Mouse (Mus musculus) hindbrain, embryonic 11.5 days (tissue): ENCODE measurements at regions not wholly inside any gene's neighbourhood (a gene's known extent, or its start where the extent isn't known, plus 50 kb on each side); places are given as distances from the start of the nearest gene placed in this dataset.

ENCODE experiments used
- ATAC-seq: fragments of 200-750 bp; cut with Nextera tagmentation; 2 replicates; pipeline ENCODE4 v1.8.0; 2017; ENCODE audit warnings: mild to moderate bottlenecking, moderate TSS enrichment, moderate library complexity; ENCODE audit not compliant: low FRiP score
- DNase-seq: peaks from one replicate; pipeline ENCODE4 v3.0.0-alpha.2; 2015; ENCODE audit warnings: low spot score
- H3K27ac ChIP-seq: fragments of 300-500 bp; sonication (generic); 2 replicates; pipeline ENCODE4 v1.5.1; 2014; ENCODE audit warnings: mild to moderate bottlenecking, low read depth, low read length
- H3K27me3 ChIP-seq: fragments of 300-500 bp; sonication (generic); 2 replicates; pipeline ENCODE4 v1.6.1; 2014; ENCODE audit warnings: mild to moderate bottlenecking, low read length, moderate library complexity, mixed read lengths; ENCODE audit not compliant: control insufficient read depth, insufficient read depth
- H3K36me3 ChIP-seq: fragments of 300-500 bp; sonication (generic); 2 replicates; pipeline ENCODE4 v1.6.1; 2014; ENCODE audit warnings: mild to moderate bottlenecking, low read length, moderate library complexity, mixed read lengths; ENCODE audit not compliant: control insufficient read depth, insufficient read depth
- H3K4me1 ChIP-seq: fragments of 300-500 bp; sonication (generic); replicated peaks from 2 replicates; pipeline ENCODE4 v1.6.1; 2014; ENCODE audit warnings: low read length, mixed read lengths; ENCODE audit not compliant: control insufficient read depth, insufficient read depth
- H3K4me2 ChIP-seq: fragments of 300-500 bp; sonication (generic); replicated peaks from 2 replicates; pipeline ENCODE4 v1.6.1; 2014; ENCODE audit warnings: mild to moderate bottlenecking, low read depth, low read length
- H3K4me3 ChIP-seq: fragments of 300-500 bp; sonication (generic); 2 replicates; pipeline ENCODE4 v1.5.1; 2014; ENCODE audit warnings: low read depth, low read length
- H3K9ac ChIP-seq: fragments of 300-500 bp; sonication (generic); 2 replicates; pipeline ENCODE4 v1.6.1; 2014; ENCODE audit warnings: low read depth, low read length
- H3K9me3 ChIP-seq: fragments of 300-500 bp; sonication (generic); 2 replicates; pipeline ENCODE4 v1.6.1; 2016; ENCODE audit warnings: low read length; ENCODE audit not compliant: control insufficient read depth
- WGBS: fragments of 180-500 bp; shearing (Covaris S2); extraction: QIAGEN DNeasy Blood & Tissue Kit; methylation state at CpG from one replicate; pipeline ENCODE4 v1.1.7; 2014; 5-methylcytosine and 5-hydroxymethylcytosine counted together

DNA sequence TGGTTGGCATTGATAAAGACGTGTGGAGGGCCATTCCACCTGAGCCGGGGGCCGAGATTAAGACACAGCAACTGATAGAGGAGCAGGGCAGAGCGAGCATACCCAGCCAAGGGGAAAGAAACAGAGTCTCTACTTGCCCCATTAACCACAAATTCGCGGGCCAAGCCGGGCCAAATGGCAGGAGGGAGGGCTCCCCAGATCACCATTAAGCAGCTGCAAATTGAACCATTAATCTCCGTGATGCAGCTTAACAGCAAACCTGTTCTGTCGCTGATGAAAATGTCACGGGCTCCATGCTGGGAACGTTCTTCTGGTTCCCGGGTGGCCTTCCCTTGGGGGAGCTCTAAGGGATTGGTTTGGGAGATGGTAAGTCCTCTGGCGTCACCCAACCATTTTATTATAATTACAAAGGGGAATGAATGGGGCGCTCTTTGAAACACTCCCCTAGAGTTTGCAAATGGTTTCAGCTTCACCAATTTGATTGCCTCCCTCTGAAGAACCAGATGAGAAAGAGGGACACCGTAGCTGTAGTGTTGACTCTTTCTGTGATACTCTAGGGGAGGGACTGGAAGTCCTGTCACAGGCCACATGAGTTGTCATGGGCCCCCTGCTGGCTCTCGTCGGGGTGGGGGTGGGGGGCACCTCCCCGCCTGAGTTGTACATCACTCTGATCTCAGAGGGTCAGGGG is 124.8 kb downstream of the Enc1 start:
- Histone ChIP-seq H3K36me3 (no peaks in the 10 kb centered on the region), H3K9ac (no peak overlapping the region), H3K4me3 (no peak overlapping the region), H3K27ac (0 out of 2 replicates have a peak overlapping the region, but pooled peaks have one; percentile 24), H3K4me1 (no peaks in the 10 kb centered on the region), H3K4me2 (no peak overlapping the region), H3K27me3 (no peaks in the 10 kb centered on the region), H3K9me3 (no peaks in the 10 kb centered on the region)
- DNase-seq (peak; percentile 15), ATAC-seq (no peak)
- WGBS = 44% methylated on average over 18 of the region's 18 CpGs

DNA sequence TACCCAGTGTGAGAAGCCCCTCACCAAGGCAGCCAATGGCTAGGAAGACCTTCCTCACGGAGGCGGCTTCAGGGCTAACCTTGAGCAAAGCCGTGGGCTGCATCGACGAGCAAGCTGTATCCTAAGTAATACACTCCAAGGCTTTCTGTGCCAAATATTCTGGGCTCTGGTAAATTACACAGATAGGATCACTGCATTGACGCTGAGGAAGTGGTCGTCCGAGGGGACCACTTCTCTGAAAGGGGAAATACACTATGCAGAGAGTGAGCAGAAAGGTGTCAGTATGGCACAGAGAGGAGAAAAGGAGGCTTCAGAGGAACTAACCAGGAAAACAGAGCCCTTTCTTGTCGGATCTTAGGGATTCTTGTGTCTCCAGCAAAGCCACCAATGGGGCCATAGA is 124.1 kb downstream of the Enc1 start:
- peak overlapping the region; percentile 24; the same call in 1 of the 2 replicates for H3K27ac ChIP-seq
- WGBS = 74% methylated on average over 9 of the region's 9 CpGs

DNA sequence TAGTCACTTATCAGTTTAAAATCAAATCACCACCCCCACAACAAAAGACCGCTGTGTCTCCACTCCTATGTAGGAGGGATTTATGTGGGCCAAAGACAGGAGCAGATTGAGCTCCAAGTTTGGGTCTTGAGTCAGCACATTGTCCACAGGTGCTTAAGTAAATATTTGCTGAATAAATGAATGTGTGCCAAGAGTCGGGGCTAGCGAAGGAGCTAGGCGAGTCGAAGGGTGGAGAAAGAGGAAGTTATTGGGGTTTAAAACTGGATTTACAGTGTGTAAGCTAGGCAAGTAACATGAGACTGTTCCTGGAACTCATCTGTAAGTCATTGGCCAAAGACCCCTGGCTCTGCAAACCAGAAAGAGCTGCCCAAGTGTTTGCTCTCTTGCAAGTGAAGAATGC is 122.9 kb downstream of the Enc1 start:
- no peak for DNase-seq
- Histone ChIP-seq H3K4me1 (no peaks in the 10 kb centered on the region), H3K36me3 (no peaks in the 10 kb centered on the region), H3K9ac (no peak overlapping the region), H3K27me3 (no peaks in the 10 kb centered on the region), H3K9me3 (no peaks in the 10 kb centered on the region), H3K4me2 (no peak overlapping the region), H3K4me3 (no peak overlapping the region), H3K27ac (no peak overlapping the region)
- WGBS = 90% methylated on average over 5 of the region's 5 CpGs
- no peak for ATAC-seq

More for the DNA sequence above, 124.1 kb downstream of the Enc1 start:
- H3K9me3 ChIP-seq = no peaks in the 10 kb centered on the region
- no peaks in the 10 kb centered on the region for H3K27me3 ChIP-seq
- DNase-seq (no peak), ATAC-seq (no peak)
- H3K36me3 ChIP-seq = no peaks in the 10 kb centered on the region
- no peak overlapping the region for H3K4me3 ChIP-seq
- no peak overlapping the region for H3K9ac ChIP-seq
- H3K4me1 ChIP-seq = no peaks in the 10 kb centered on the region
- no peak overlapping the region for H3K4me2 ChIP-seq

- no peaks in the 10 kb centered on the region for H3K4me1 ChIP-seq
- no peaks in the 10 kb centered on the region for H3K9me3 ChIP-seq
- H3K27ac ChIP-seq = no peak overlapping the region
- H3K9ac ChIP-seq = no peak overlapping the region
- H3K36me3 ChIP-seq = no peaks in the 10 kb centered on the region
- DNase-seq (no peak), ATAC-seq (no peak)
- 94% methylated on average over 4 of the region's 4 CpGs for WGBS
- H3K4me2 ChIP-seq = no peak overlapping the region
- H3K4me3 ChIP-seq = no peak overlapping the region
- no peaks in the 10 kb centered on the region for H3K27me3 ChIP-seq
Measured at GRCm38 (mm10) chr13:97363214-97363613, 122.3 kb downstream of the Enc1 start.

DNA sequence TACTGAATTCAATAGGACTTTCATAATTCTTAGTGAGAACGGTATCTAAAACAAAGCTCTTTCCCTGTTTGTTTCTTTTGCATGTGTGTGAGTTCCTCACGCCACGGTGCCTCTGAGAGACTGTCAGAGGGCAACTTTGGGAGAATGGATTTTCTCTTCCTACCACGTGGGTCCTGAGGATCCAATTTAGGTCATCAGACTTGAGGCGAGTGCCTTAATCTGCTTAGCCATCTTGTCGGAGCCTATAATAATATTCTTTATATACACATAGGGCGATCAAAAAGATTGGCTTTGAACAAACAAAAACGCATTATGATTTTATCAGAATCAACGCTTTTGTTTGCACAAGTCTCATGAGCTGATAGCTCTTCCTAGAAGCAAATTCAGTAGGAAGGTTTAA is 119.6 kb downstream of the Enc1 start:
- DNase-seq (no peak), ATAC-seq (no peak)
- WGBS = 88% methylated on average over 9 of the region's 9 CpGs
- H3K27ac ChIP-seq = no peak overlapping the region
- H3K9me3 ChIP-seq = no peaks in the 10 kb centered on the region
- H3K4me1 ChIP-seq = no peaks in the 10 kb centered on the region
- no peak overlapping the region for H3K4me3 ChIP-seq
- H3K9ac ChIP-seq = no peak overlapping the region
- H3K27me3 ChIP-seq = no peaks in the 10 kb centered on the region
- no peaks in the 10 kb centered on the region for H3K36me3 ChIP-seq
- no peak overlapping the region for H3K4me2 ChIP-seq

DNA sequence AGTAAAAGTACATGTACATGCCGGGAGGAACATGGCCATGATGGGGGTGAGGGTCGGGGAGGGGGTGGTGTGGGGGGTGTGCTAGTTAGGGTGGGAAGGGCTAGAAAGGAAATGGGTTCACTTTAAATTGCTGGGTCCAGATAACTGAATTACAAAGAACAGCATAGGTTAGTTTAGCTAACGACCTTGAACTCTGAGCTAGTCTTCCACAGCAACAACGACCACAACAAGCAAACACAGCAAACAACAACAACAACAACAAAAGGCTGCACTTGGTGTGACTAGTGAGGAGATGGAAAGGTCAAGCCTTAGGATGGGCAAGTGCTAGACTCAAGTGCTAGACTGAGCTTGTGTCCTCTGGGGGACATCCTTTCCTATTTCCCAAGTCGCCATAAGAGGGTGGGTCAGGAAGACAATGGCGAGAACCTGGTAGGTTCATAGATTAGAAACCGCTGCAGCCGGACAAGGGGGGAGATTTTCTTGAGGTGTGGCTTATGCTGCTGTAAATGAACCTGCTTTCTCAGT is 117.9 kb downstream of the Enc1 start:
- Histone ChIP-seq H3K4me3 (no peak overlapping the region), H3K4me1 (no peaks in the 10 kb centered on the region), H3K9ac (no peak overlapping the region), H3K9me3 (no peaks in the 10 kb centered on the region), H3K27me3 (no peaks in the 10 kb centered on the region), H3K27ac (no peak overlapping the region), H3K36me3 (no peaks in the 10 kb centered on the region), H3K4me2 (no peak overlapping the region)
- 95% methylated on average over 8 of the region's 8 CpGs for WGBS
- no peak for ATAC-seq
- DNase-seq = no peak

DNA sequence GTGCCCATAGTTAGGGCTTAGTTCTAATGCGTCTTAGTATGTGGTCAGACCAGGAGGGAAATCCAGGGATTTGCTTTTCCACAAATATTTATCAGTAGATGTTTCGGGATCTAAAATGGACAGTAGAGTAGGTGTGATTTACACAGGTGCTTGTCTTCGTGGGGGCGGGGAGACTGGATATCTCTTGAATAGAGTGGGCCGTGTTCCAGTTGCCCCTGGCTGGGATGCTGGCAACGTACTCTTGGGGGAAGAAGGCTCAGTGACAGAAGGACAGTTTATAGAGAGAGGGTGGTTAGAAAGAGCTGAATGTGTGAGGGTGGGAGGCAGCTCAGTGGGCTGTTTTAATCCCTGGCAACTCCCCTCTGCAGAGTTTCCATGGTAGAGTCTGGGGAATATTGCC is 117.4 kb downstream of the Enc1 start:
- no peak overlapping the region for H3K4me3 ChIP-seq
- H3K9me3 ChIP-seq = no peaks in the 10 kb centered on the region
- 83% methylated on average over 6 of the region's 6 CpGs for WGBS
- H3K36me3 ChIP-seq = no peaks in the 10 kb centered on the region
- no peak overlapping the region for H3K9ac ChIP-seq
- H3K4me1 ChIP-seq = no peaks in the 10 kb centered on the region
- no peak for DNase-seq
- ATAC-seq = no peak
- no peak overlapping the region for H3K4me2 ChIP-seq
- no peak overlapping the region for H3K27ac ChIP-seq
- no peaks in the 10 kb centered on the region for H3K27me3 ChIP-seq

GRCm38 (mm10) chr13:97356923-97357807 is 116.3 kb downstream of the Enc1 start:
- DNase-seq = no peak
- Histone ChIP-seq H3K4me2 (no peak overlapping the region), H3K9ac (no peak overlapping the region), H3K9me3 (no peaks in the 10 kb centered on the region), H3K4me3 (no peak overlapping the region), H3K27ac (no peak overlapping the region), H3K4me1 (no peaks in the 10 kb centered on the region), H3K36me3 (no peaks in the 10 kb centered on the region), H3K27me3 (no peaks in the 10 kb centered on the region)
- WGBS = 66% methylated on average over 13 of the region's 13 CpGs
- no peak for ATAC-seq
